Mouse (Mus musculus) right cerebral cortex, postnatal 14 days (tissue): ENCODE data around the gene Ccdc18.
"Not testable (repeated sequence)": the region's sequence is repeated elsewhere in the genome, so short reads cannot be mapped to it uniquely, and the experiment has no call there.

Source experiments
- DNase-seq: peaks from one replicate; pipeline ENCODE4 v3.0.0; 2022

Ccdc18 gene

DNA sequence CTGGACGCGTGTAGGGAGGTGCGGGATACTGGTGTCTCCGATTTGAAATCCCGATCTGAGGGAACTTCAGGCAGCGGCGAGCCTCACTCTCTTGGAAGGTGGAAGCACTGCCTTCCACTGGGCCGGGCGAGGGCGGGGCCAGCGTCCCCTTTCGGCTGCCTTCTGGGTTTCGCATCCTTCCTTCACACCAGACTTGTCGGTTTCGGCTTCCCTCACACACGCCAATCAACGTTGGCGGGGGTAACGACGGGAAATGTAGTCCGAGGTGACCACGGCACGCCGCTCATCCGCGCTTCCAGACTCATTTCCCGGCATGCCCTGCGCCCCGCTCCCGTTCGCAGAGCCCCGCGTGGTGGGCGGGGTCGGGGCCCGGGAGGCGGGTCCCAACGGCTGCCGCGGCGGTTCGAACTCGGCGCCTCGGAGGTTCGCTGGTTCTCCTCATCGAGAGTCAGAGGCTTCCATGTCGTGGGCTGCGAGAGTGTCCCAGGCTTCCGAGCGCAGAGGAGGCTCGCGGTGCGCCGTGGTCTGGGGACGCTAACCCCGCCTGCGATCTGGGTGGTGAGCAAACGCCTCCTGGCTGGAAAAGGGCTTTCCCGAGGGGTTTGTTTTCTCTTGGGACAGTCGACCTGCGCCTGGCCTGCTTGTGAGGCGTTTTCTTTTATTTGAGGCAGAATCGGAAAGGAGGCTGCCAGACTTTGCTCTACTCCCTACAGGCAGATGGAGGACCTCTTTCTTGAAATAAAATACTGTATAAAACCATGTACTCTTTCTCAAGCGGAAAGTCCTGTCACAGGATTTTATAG, at the start of gene Ccdc18, which contains the start of gene Tmed5:
Gene Ccdc18 (plus strand): TSS at position 435 of the 803 bp plus-strand sequence.
Gene Tmed5 (minus strand): TSS at position 180 of the 803 bp plus-strand sequence.
- DNase-seq = peak; percentile 97

DNA sequence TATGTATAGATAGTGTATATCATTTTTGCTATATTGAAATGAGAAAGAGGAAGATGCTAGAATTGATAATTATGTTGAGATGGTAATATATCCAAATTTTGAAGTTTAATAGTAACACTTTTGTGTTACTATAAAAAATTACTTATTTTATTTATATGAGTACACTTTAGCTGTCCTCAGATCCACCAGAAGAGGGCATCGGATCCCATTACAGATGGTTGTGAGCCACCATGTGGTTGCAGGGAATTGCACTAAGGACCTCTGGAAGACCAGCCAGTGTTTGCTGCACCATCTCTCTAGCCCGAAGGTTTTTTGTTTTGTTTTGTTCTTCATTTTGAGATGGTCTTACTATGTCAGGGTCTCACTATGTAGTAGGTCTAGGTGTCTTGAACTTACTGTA, 47.2 kb upstream of the Ccdc18 start:
- no peak for DNase-seq

DNA sequence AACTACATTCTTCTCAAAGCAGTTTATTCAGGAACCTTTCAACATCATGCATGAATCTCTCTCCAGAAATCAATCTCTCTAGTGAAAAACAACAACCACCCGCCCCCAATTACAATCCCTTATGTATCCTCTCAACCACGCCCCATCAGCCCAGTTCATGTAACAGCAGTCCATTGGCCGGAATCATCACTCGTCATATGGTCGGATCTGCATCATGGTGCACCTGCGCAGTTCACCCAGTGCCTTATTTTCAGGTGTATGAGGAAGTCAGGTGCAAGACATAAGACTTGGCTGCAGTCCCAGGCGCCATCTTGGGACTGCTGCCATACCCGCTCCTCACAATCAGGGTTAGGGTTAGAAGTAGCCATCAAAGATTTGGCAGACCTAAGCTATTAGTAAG, 39.9 kb upstream of the Ccdc18 start:
- DNase-seq = not testable (repeated sequence)

DNA sequence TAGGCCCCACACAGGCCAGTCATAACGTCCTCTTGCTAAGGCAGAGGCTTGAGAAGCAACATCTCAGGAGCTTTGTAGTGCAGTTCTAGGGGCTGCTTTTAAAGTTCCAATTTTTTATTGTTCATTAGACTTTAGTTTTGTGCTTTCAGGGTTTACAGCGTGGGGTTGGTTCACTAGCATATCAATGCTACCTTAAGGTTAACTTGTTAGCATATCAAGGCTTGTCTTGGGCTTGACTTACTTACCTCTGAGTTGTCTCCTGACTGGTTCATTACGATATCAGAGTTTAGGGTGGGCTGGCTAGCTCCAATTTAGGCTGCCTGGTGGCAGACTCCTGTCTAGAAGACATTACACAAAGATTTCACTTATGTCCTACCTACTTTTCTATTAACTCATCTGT, 35.0 kb upstream of the Ccdc18 start:
- no peak for DNase-seq

DNA sequence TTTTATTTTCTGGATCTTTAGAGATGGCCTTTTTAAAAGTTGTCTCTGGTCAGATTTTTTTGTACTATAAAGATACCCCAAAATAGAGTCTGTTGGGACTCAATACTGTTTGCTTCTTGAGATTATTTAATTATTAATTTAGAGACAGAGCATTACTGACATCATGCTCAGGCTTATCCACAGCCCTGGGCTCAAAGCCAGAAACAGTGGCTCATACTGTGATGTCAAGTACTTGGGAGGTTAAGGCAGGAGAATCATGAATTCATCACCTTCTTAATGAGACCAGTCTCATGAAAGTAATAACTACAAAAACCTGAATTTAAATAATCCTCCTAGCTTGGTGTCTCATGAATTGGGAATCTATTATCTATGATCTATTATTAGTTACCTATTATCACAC, 32.5 kb upstream of the Ccdc18 start:
- DNase-seq = no peak

DNA sequence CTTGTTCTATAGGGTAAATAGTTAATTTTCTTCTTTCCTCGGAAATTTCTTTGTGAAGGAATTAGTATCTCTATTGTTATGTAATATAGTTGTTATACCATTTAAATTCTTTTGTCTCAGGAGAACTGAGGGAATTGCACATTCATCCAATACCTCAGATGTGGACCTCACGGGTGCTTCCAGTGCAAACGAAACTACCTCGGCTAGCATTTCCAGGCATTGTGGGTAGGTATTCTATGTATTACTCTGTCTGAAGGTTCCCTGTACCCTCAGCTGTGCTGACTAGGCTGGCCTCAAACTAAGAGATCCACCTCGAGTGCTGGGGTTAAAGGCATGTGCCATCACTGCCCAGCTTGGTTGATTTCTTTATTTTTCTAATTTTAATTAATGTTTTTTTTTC, 28.4 kb upstream of the Ccdc18 start:
- DNase-seq = no peak

DNA sequence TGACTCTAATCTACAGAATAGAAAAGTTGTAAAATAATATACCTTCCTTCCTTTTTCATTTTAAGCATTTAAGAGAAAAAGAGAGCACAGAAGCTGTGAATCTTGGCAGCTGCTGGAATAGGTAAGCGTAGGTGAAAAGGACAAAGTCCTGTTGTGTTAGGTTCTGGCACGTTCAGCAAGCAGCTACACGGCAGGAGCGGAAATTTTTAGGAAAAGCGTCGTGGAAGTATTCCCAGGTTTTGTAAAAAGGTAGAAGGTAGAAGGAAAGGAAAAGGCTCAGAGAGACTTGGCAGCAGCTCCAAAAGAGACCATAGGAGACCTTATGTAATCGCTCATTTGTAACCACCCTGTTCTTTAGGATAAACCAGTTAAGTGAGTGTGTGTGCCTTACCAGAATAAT, 23.3 kb upstream of the Ccdc18 start:
- DNase-seq = no peak

DNA sequence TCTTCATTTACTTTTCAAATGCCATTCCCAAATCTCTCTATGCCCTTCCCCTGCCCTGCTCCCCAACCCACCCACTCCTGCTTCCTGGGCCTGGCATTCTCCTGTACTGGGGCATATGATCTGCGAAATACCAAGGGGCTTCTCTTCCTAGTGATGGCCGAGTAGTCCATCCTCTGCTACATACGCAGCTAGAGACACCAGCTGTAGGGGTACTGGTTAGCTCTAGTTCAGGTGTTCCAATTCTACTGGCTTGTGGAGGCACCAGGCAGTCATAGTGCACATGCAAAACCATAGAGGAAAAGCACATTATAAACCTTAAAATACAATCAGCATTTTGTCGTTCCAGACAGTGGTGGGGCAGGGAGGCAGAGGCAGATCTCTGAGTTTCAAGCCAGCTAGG, 15.0 kb upstream of the Ccdc18 start:
- no peak for DNase-seq

DNA sequence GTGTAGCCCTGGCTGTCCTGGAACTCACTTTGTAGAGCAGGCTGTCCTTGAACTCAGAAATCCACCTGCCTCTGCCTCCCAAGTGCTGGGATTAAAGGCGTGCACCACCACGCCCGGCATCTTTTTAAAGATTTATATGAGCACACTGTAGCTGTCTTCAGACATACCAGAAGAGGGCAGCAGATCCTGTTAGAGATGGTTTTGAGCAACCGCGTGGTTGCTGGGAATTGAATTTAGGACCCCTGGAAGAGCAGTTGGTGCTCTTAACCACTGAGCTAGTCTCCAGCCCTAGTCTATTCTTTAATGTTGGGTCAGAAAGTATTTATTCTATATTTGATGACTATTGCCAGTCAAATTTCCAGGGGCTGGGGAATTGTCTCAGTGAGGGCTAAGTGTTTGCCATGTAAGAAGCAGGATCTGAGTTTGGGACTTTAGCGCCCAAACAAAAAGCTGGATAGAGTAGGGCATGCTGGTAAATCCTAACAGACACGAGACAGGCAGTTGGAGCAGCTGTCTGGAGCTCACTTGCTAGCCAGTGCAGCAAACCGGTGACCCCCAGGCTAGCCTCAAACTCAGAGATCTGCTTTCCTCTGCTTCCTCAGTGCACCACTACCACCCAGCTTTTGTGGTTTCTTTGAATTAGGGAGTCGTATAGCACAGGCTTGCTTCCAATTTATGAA, 12.3 kb upstream of the Ccdc18 start:
- DNase-seq = no peak

DNA sequence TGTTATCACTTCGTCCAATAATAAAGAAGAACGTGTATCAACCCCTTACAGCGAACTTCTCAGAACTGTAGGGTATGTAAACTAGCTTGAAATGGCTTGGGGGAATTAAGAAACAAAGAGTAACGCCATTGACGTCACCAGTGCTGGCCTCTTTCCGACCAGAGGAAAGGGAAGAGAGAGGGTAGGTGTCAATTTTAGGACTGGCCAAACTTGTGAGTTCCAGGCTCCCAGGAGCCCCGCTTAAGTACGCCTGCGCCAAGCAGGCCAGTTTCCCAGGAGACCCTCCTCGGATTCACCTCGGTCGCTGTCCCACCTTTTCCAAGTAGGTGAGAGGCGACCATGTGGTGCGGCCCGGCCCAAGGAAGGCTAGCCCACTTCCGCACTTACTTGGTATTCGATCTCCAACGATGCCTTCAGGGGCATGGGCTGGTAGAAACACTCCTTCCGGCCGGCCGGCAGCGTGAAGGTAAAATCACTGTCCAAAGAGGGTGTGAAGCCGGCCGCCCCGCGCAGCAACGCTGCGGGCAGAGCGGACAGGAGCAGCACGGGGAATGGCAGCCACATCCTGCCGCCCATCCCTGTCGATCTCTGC, 730 bp upstream of the Ccdc18 start:
- DNase-seq = no peak

DNA sequence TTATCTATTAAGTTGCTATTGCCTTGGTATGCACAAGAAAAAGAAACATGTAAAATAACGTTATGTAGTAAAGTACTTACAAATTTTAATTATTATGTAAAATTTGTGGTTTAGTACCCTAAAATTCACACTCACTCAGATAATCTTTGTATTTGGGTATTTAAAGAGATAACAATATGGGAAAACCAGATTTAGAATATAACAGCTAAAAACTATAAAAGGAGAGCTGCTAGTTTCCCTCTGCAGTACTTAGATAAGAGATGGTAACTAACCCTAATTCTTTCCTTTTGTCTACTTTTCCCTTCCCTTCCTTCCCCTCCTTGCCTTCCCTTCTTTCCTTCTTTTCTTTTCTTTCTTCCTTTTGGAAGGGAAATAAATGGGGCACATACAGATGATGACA, 19.9 kb downstream of the Ccdc18 start:
- no peak for DNase-seq

DNA sequence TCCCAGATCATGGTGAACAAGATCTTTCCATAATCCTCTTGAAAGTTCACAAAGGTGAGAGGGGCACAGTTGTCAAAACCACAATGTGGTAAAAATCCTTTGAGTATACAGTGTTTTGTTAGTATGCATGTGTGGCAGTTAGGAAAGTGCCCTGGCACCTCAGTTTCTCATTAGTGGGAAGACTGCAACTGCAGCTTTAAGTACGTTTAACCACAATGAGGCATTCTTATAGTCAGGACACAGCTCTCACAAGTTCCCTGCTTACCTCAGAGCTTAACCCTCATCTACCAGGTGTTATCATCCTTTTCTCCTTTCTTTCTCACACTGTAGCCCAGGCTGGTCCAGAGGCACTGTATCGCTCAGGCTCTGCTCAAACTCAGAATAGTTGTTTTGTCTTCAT, 28.1 kb downstream of the Ccdc18 start:
- no peak for DNase-seq

DNA sequence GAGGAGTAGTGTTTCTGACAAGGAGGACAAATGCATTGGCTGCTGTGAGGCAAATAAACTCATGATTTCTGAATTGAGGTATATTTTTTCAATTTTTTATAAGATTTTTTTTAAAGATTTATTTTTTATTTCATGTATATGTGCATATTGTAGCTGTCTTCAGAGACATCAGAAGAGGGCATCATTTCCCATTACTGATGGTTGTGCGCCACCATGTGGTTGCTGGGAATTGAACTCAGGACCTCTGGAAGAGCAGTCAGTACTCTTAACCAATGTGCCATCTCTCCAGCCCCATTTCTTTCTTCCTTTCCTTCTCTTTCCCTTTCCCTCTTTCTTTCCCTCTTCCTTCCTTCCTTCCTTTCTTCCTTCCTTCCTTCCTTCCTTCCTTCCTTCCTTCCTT, 31.0 kb downstream of the Ccdc18 start:
- DNase-seq = no peak

DNA sequence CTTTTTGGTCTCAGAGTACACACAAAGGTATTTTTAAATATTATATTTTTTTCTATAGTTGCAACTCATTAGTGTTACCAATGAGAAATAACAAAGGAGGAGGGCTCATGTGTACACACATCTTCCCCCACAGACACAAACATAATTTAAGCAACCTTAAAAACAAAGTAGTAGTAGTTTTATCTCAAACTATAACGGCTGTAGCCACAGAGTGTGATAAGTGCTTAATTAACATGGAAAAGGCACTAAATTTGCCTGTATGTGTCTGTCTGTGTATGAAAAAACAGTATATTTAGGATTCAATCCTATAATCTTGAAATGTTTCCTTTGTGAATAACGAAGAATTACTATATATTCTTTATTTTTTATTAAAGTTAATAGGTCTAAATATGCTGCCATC, 51.4 kb downstream of the Ccdc18 start:
- DNase-seq = no peak

DNA sequence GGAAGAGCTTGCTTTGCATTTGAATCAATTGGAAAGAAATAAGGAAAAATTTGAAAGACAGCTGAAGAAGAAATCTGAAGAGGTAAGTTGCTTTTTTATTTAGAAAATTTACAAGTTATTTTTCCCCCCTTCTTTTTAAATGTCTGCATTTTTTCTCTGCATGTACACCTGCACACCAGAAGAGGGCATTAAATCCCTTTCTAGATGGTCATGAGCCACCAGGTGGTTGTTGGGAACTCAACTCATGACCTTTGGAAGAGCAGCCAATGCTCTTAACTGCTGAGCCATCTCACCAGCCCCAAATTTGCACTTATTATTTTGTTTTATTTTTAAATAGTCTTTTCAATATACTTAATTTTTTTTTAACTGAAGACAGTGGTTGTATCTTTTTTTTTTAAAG, 56.3 kb downstream of the Ccdc18 start:
- DNase-seq = no peak

DNA sequence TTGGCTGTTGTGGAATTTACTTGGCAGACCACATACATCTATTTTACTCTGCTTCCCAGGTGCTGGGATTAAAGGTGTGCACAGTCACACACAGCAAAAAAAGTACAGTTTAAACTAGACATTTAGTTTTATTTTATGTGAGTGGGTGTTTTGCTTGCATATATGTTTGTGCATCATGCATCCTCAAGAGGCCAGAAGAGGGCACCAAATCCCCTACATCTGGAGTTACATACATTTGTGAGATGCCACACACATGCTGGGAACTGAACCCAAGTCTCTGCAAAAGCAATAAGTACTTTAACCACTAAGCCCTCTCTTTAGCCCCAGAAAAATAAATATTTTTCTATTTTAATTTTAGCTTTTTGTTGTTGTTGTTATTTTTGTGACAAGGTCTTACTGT, 73.3 kb downstream of the Ccdc18 start:
- DNase-seq = no peak

DNA sequence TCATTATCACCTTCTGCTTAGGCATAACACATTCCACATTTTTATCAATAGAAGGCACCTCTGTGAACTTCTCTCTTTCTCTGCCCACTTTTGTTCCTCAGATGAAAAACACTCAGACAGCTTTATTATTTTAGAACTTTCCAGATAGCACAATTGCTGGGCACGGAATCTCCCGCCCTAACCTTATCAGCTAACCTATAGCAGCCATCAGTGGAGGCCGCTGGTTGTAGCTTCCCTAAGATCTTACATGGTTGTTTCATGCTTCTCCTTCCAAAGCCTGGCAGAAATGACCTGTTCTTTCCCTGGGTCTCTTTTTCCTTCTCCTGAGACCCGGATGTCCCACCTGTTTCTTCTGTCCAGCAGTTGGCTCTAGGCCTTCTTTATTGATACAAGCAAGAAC, 78.8 kb downstream of the Ccdc18 start:
- no peak for DNase-seq

DNA sequence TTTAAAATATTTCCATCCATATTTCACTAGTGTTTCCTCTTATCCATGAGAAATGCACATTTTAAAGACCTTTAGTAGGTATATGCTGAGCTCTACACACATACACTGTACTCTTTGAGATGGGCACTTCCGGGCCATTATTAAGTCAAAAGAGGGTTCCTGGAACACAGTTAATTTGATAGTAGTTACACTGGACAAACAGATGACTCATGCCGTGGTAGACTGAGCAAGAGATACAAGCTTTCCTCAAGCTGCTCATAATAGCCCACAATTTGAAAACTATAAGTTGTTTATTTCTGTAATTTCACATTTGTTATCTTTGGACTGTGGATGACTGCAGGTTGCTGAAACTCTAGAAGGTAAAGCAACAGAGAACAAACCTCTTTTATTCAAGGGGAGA, 82.3 kb downstream of the Ccdc18 start:
- no peak for DNase-seq

DNA sequence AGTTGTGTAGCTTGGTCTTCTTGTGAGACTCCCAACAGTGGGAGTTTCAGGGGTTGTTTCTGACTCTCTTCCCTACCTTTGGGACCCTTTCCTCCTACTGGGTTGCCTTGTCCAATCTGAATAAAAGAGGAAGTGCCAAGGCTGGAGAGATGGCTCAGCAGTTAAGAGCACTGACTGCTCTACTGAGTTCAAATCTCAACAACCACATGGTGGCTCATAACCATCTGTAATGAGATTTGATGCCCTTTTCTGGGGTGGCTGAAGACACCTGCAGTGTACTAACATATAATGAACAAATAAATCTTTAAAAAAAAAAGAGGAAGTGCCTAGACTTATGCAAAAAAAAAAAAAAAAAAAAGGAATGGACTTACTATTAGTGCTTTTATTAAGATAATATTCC, 91.4 kb downstream of the Ccdc18 start:
- DNase-seq = no peak

DNA sequence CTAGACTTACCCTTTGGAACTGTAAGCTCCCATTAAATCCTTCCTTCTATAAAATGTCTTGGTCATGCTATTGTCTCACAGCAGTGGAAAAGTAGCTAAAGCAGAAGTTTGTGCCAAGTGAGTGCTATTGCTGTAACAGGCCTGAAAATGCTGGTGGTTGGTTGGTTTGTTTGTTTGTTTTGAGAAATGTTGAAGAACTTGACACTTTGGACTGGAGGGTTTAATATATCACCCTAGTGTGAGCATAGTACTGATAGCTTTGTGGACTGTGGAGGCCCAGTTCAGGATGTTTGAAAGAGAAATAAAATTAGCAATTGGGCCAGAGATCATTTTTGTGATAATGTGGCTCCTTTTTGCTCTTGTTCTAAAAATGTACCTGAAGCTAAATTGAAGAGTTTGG, 93.5 kb downstream of the Ccdc18 start:
- DNase-seq = no peak

DNA sequence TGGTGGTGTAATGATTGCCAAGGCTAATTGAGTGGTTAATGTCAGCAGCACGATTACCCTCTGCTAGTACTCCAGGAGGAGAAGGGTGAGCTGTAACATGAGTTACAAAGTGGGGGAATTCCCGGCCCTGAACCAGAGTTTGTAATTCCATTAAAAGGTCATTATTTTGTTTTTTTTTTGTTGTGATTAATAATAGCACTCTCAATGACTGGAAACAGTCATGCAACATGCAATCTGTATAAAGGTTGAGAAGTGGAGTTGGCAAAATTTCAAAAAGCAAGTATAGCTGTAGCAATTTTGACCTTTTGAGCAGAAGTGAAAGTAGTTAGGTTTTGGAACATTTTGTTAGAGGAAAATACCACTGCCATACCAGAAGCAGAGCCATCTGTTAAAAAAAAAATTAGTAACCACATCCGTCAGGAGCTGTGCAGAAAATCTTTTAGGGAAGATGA, 113.7 kb downstream of the Ccdc18 start:
- no peak for DNase-seq

DNA sequence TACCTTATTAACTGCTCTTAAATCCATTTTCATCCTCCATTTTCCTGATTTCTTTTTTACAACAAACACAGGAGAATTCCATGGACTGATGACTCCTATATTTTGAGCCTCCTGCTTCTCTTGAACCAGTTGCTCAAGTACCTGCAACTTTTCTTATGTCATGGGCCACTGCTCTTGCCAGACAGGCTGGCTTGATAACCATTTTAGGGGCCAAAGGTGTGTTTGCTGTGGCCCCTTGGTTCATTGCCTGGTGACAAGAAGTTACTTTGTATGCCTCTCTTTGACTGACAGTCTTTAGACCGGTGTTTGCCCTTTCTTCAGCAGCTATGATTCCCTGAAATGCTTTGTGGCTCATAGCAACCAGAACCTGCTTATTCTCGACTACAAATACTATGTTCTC, 117.4 kb downstream of the Ccdc18 start:
- DNase-seq = no peak

DNA sequence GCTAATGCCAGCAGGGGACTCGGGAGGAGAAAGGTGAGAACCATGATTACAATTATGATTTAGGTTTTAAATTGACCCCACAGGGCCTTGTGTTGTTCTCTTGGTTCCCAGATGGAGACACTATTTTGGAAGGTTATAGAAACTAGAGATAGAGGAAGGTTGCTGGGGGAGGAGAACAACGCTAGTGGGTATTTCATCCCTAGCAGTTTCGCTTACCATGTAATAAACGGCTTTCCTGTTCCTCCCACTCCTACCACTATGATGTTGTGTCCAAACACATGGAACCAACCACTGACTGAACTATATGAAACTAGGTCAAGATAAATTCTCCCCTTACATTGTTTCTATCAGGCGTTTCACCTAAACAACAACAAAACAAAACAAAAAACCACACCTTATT, 122.6 kb downstream of the Ccdc18 start:
- DNase-seq = no peak

DNA sequence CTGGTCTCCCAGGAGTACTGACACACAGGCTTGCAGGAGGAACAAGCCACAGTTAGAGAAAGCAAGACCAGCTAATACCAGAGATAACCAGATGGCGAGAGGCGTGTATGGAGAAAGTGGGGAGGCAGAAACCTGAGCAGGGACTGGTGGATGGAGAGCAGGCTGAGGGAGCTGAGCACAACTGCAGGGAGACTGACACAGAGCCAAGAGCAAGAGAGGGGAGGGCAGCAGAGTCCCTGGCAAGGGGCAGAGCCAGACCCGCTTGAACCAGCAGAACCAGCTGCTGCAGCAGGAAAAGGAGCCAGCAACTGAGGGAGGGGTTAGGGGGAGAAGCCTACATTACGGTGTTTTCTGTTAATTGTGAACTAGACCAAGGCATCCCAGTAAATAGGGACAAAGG, 130.0 kb downstream of the Ccdc18 start:
- DNase-seq = peak; percentile 14
